Mouse (Mus musculus) stomach, embryonic 16.5 days (tissue): ENCODE measurements around the gene Znhit1. TPM values are rescaled to one million over a fixed set of nuclear protein-coding genes. Genes with fewer than 3 reads are reported as not detected.

Source experiments
- ATAC-seq: fragments of 200-750 bp; cut with Nextera tagmentation; 2 replicates; pipeline ENCODE4 v1.8.0; 2017; ENCODE audit warnings: moderate number of reproducible peaks, moderate TSS enrichment; ENCODE audit not compliant: insufficient read depth, low FRiP score
- H3K27ac ChIP-seq: fragments of 300-500 bp; sonication (generic); 2 replicates; pipeline ENCODE4 v1.5.1; 2014; ENCODE audit warnings: low read length
- H3K27me3 ChIP-seq: fragments of 300-500 bp; sonication (generic); 2 replicates; pipeline ENCODE4 v1.6.1; 2014; ENCODE audit warnings: low read length, control low read depth, mixed read lengths; ENCODE audit not compliant: control insufficient read depth, insufficient read depth
- H3K36me3 ChIP-seq: fragments of 300-500 bp; sonication (generic); 2 replicates; pipeline ENCODE4 v1.6.1; 2014; ENCODE audit warnings: low read length; ENCODE audit not compliant: control insufficient read depth, insufficient read depth
- H3K4me1 ChIP-seq: fragments of 300-500 bp; sonication (generic); 2 replicates; pipeline ENCODE4 v1.6.1; 2014; ENCODE audit warnings: low read length, control low read depth, mixed read lengths; ENCODE audit not compliant: control insufficient read depth, insufficient read depth
- H3K4me2 ChIP-seq: fragments of 300-500 bp; sonication (generic); 2 replicates; pipeline ENCODE4 v1.6.1; 2014; ENCODE audit warnings: low read depth, low read length, mixed read lengths
- H3K4me3 ChIP-seq: fragments of 300-500 bp; sonication (generic); replicated peaks from 2 replicates; pipeline ENCODE4 v1.5.1; 2014; ENCODE audit warnings: mild to moderate bottlenecking, low read length
- H3K9ac ChIP-seq: fragments of 300-500 bp; sonication (generic); 2 replicates; pipeline ENCODE4 v1.6.1; 2014; ENCODE audit warnings: low read length
- H3K9me3 ChIP-seq: fragments of 300-500 bp; sonication (generic); replicated peaks from 2 replicates; pipeline ENCODE4 v1.6.1; 2016; ENCODE audit warnings: low read length, control low read depth; ENCODE audit not compliant: control insufficient read depth
- WGBS: fragments of 180-500 bp; shearing (Covaris S2); extraction: QIAGEN DNeasy Blood & Tissue Kit; methylation state at CpG from one replicate; pipeline ENCODE4 v1.1.7; 2014; 5-methylcytosine and 5-hydroxymethylcytosine counted together
- polyA plus RNA-seq: library from polyadenylated mRNA; unstranded; fragments of >200 nt; fragmentation: Nextera tagmentation; extraction: Ambion mirVana; gene quantifications from 2 replicates; pipeline ENCODE4 v1.2.1, GENCODE M21; 2015

Znhit1 gene
- polyA plus RNA-seq, 1 experiment from 2014 or later = 95.3 TPM

GRCm38 (mm10) chr5:136962501-136962900 is 25.3 kb downstream of the Znhit1 start:
- H3K4me1 ChIP-seq = peaks cover 37% of the 10 kb centered on the region
- under 1% methylated on average over 10 of the region's 10 CpGs for WGBS
- peak overlapping the region; percentile 88 for H3K4me2 ChIP-seq
- H3K9me3 ChIP-seq = no peaks in the 10 kb centered on the region
- no peaks in the 10 kb centered on the region for H3K27me3 ChIP-seq
- H3K36me3 ChIP-seq = no peaks in the 10 kb centered on the region
- H3K27ac ChIP-seq = peak overlapping the region; percentile 89
- H3K4me3 ChIP-seq = peak overlapping the region; percentile 75
- peak overlapping the region; percentile 90 for H3K9ac ChIP-seq
- ATAC-seq = peak; percentile 39; the same call in 1 of the 2 replicates

- no peaks in the 10 kb centered on the region for H3K27me3 ChIP-seq
- H3K9ac ChIP-seq = peak overlapping the region; percentile 90
- WGBS = under 1% methylated on average over 20 of the region's 20 CpGs
- peak overlapping the region; percentile 75 for H3K4me3 ChIP-seq
- H3K4me2 ChIP-seq = peak overlapping the region; percentile 88
- peaks cover 36% of the 10 kb centered on the region for H3K4me1 ChIP-seq
- ATAC-seq = peak; percentile 89
- no peaks in the 10 kb centered on the region for H3K9me3 ChIP-seq
- H3K27ac ChIP-seq = peak overlapping the region; percentile 89
- H3K36me3 ChIP-seq = no peaks in the 10 kb centered on the region
These were observed 25.8 kb downstream of the Znhit1 start for GRCm38 (mm10) chr5:136961983-136962461.

- H3K9ac ChIP-seq = peak overlapping the region; percentile 90
- H3K27me3 ChIP-seq = no peaks in the 10 kb centered on the region
- ATAC-seq = no peak
- peak overlapping the region; percentile 88 for H3K4me2 ChIP-seq
- peak overlapping the region; percentile 89 for H3K27ac ChIP-seq
- no peaks in the 10 kb centered on the region for H3K36me3 ChIP-seq
- WGBS = 29% methylated on average over 5 of the region's 5 CpGs
- H3K4me3 ChIP-seq = peak overlapping the region; percentile 75
- no peaks in the 10 kb centered on the region for H3K9me3 ChIP-seq
- peaks cover 34% of the 10 kb centered on the region for H3K4me1 ChIP-seq
These were observed 26.4 kb downstream of the Znhit1 start for GRCm38 (mm10) chr5:136961334-136961982.

GRCm38 (mm10) chr5:136960053-136960452 is 27.8 kb downstream of the Znhit1 start:
- no peaks in the 10 kb centered on the region for H3K9me3 ChIP-seq
- no peak overlapping the region; the same call in 1 of the 2 replicates for H3K27ac ChIP-seq
- H3K4me1 ChIP-seq = peaks cover 26% of the 10 kb centered on the region
- H3K27me3 ChIP-seq = no peaks in the 10 kb centered on the region
- ATAC-seq = no peak
- H3K9ac ChIP-seq = no peak overlapping the region
- no peaks in the 10 kb centered on the region for H3K36me3 ChIP-seq
- no peak overlapping the region for H3K4me2 ChIP-seq
- H3K4me3 ChIP-seq = no peak overlapping the region
- WGBS = 86% methylated on average over 6 of the region's 6 CpGs

- Histone ChIP-seq H3K36me3 (no peaks in the 10 kb centered on the region), H3K27me3 (no peaks in the 10 kb centered on the region), H3K9me3 (no peaks in the 10 kb centered on the region), H3K4me3 (no peak overlapping the region), H3K4me2 (no peak overlapping the region), H3K9ac (peak overlapping the region; percentile 32; the same call in 1 of the 2 replicates), H3K4me1 (peaks cover 29% of the 10 kb centered on the region), H3K27ac (peak overlapping the region; percentile 74)
- WGBS = 40% methylated on average over 5 of the region's 5 CpGs
- no peak for ATAC-seq
These were observed 28.7 kb downstream of the Znhit1 start for GRCm38 (mm10) chr5:136958991-136959605.

GRCm38 (mm10) chr5:136957250-136957649 is 30.6 kb downstream of the Znhit1 start:
- H3K9me3 ChIP-seq = no peaks in the 10 kb centered on the region
- no peaks in the 10 kb centered on the region for H3K27me3 ChIP-seq
- H3K4me2 ChIP-seq = no peak overlapping the region
- H3K9ac ChIP-seq = no peak overlapping the region
- H3K27ac ChIP-seq = peak overlapping the region; percentile 54
- ATAC-seq = no peak
- 63% methylated on average over 1 of the region's 1 CpGs for WGBS
- no peaks in the 10 kb centered on the region for H3K36me3 ChIP-seq
- peaks cover 27% of the 10 kb centered on the region for H3K4me1 ChIP-seq
- no peak overlapping the region for H3K4me3 ChIP-seq

- Histone ChIP-seq H3K27me3 (no peaks in the 10 kb centered on the region), H3K36me3 (no peaks in the 10 kb centered on the region), H3K4me1 (peaks cover 23% of the 10 kb centered on the region), H3K9ac (no peak overlapping the region), H3K4me3 (no peak overlapping the region), H3K27ac (no peak overlapping the region), H3K9me3 (no peaks in the 10 kb centered on the region), H3K4me2 (no peak overlapping the region)
- no peak for ATAC-seq
- WGBS = 73% methylated on average over 4 of the region's 4 CpGs
These were observed 32.2 kb downstream of the Znhit1 start for GRCm38 (mm10) chr5:136955622-136956021.

GRCm38 (mm10) chr5:136953440-136953951 is 34.3 kb downstream of the Znhit1 start:
- H3K27me3 ChIP-seq = no peaks in the 10 kb centered on the region
- no peaks in the 10 kb centered on the region for H3K9me3 ChIP-seq
- 2% methylated on average over 12 of the region's 12 CpGs for WGBS
- H3K9ac ChIP-seq = peak overlapping the region; percentile 88
- ATAC-seq = peak; percentile 14
- peak overlapping the region; percentile 91 for H3K4me3 ChIP-seq
- H3K36me3 ChIP-seq = no peaks in the 10 kb centered on the region
- peaks cover 12% of the 10 kb centered on the region for H3K4me1 ChIP-seq
- H3K4me2 ChIP-seq = peak overlapping the region; percentile 82
- peak overlapping the region; percentile 80; the same call in 1 of the 2 replicates for H3K27ac ChIP-seq

- no peaks in the 10 kb centered on the region for H3K27me3 ChIP-seq
- no peaks in the 10 kb centered on the region for H3K9me3 ChIP-seq
- H3K4me1 ChIP-seq = peaks cover 12% of the 10 kb centered on the region
- H3K4me2 ChIP-seq = peak within 1 kb of the TSS; percentile 82
- H3K4me3 ChIP-seq = peak within 1 kb of the TSS; percentile 91
- WGBS = under 1% methylated on average over 23 of the region's 23 CpGs
- H3K9ac ChIP-seq = peak within 1 kb of the TSS; percentile 88
- ATAC-seq = peak; percentile 100
- no peaks in the 10 kb centered on the region for H3K36me3 ChIP-seq
- H3K27ac ChIP-seq = peak within 1 kb of the TSS; percentile 80; the same call in 1 of the 2 replicates
These were observed 34.8 kb downstream of the Znhit1 start, which contains the start of gene Fis1 for GRCm38 (mm10) chr5:136953015-136953414. Fis1 (plus strand) TSS chr5:136953275.
